Mouse (Mus musculus) embryonic fibroblast, embryonic 13.5 days (primary cell): Measurements from ENCODE around the gene 4933402D24Rik. TPM values are rescaled to one million over a fixed set of nuclear protein-coding genes. Genes with fewer than 3 reads are reported as not detected.
A peak's percentile ranks its signal among the peaks of the same experiment; 100 is the strongest.

Experiments
- H3K27ac ChIP-seq: 2 replicates; pipeline ENCODE4 v1.5.1; 2012; ENCODE audit warnings: low read length, control low read depth, inconsistent platforms; ENCODE audit not compliant: insufficient read depth
- H3K4me1 ChIP-seq: 2 replicates; pipeline ENCODE4 v1.6.1; 2011; ENCODE audit warnings: low read length; ENCODE audit not compliant: control insufficient read depth, insufficient read depth
- H3K4me3 ChIP-seq: 2 replicates; pipeline ENCODE4 v1.5.1; 2011; ENCODE audit warnings: mild to moderate bottlenecking, control low read depth, low read length; ENCODE audit not compliant: insufficient read depth
- CTCF ChIP-seq: IDR thresholded peaks from 2 replicates; pipeline ENCODE4 v1.5.1; 2011; ENCODE audit warnings: mild to moderate bottlenecking, control low read depth, low read length, moderate library complexity, borderline replicate concordance; ENCODE audit not compliant: insufficient read depth
- POLR2A ChIP-seq: IDR thresholded peaks from 2 replicates; pipeline ENCODE4 v1.6.1; 2011; ENCODE audit warnings: low read depth, mild to moderate bottlenecking, control low read depth, low read length, moderate library complexity
- polyA plus RNA-seq: library from polyadenylated mRNA; stranded (reverse); fragments of >200 nt; gene quantifications from 2 replicates; pipeline ENCODE4 v1.2.4, GENCODE M21; 2011; ENCODE audit warnings: low read depth; ENCODE audit not compliant: missing spikeins, insufficient read length

The 4933402D24Rik gene
- not detected in 2 replicates for polyA plus RNA-seq

DNA sequence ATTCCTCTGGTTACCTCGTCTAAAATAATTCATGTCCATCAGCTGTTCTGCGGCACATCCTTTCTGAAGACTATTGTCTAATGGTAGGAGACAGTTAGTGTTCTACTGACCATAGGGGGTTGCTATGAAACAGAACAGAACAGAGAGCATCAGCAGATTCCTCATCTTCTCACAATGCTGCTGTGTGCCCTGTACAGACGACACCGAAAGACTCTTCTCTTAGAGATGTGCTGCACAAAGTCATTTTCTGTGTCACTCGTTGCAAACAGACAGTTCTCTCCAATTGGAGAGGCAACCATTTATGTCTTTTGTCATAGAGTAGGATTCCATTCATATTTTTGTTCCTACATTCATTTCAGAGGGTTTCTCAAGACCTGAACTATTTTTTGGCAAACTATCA lies at the start of gene 4933402D24Rik:
Gene 4933402D24Rik (minus strand): TSS at position 101 of the 400 bp plus-strand sequence.
- H3K4me1 ChIP-seq = peaks cover 24% of the 10 kb centered on the region
- no peak for TF ChIP-seq POLR2A
- H3K27ac ChIP-seq = no peak within 1 kb of the TSS; the same call in 1 of the 2 replicates
- no peak within 1 kb of the TSS for H3K4me3 ChIP-seq

DNA sequence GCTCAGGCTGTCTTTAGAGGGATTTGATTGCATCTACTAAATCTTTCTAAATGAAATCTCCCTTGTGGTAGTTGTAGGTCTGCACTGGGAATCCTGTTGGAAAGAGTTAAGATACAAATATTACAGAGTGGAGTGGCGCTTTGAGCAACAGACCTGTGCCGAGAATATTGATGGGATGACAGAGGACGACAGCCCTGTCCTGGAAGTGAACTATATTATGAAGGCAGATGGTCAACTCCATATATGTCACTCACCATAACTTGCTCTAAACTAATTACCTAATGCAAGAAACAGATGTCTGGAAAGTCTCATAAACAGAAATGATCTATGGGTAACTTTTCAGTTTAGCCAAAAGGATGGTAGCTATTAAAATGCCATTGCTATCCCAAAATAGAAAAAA lies 39.5 kb upstream of the 4933402D24Rik start:
- H3K4me3 ChIP-seq = no peak overlapping the region

DNA sequence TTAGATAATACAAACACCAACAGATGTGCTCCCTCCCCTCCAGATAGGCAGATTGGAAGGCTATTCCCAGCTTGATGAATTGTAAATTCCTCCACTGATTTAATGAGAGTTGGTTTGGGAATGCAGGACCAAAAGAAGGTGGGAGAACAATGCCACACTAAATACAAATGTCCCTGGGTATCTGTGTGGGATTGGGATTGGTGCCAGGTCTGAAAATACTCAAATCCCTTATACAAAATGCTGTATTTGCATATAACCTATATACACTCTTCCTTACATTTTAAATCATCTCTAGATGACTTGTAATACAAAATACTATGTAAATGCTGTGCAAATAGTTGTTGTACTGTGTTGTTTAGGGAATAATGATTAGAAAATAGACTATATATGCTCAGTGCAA lies 36.0 kb upstream of the 4933402D24Rik start:
- Histone ChIP-seq H3K4me3 (no peak overlapping the region), H3K27ac (no peak overlapping the region), H3K4me1 (no peaks in the 10 kb centered on the region)
- no peak for TF ChIP-seq POLR2A
- TF ChIP-seq CTCF = no peak

More for the DNA sequence above, 39.5 kb upstream of the 4933402D24Rik start:
- Histone ChIP-seq H3K27ac (no peak overlapping the region), H3K4me1 (no peaks in the 10 kb centered on the region)
- TF ChIP-seq CTCF = no peak
- no peak for TF ChIP-seq POLR2A

DNA sequence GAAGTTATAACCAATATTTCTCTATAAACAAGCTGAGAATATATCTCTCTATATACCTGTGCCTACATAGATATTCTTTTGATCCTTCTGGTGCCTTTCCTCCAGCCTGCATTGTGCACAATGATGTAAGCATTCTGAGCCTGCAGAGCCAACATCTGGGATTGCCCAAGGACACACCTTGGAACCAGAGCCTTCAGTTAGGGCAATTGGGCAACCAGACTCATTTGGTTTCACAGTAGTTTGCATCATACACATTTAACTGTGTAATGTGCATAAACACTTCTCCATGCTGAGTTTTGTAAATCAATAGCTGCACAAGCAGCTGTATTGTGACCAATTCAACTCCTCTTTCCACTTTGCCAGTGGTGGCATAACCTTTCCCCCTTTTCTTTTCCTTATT lies 25.3 kb upstream of the 4933402D24Rik start:
- TF ChIP-seq POLR2A (no peak), CTCF (no peak)
- Histone ChIP-seq H3K4me3 (no peak overlapping the region), H3K4me1 (no peaks in the 10 kb centered on the region), H3K27ac (no peak overlapping the region)

DNA sequence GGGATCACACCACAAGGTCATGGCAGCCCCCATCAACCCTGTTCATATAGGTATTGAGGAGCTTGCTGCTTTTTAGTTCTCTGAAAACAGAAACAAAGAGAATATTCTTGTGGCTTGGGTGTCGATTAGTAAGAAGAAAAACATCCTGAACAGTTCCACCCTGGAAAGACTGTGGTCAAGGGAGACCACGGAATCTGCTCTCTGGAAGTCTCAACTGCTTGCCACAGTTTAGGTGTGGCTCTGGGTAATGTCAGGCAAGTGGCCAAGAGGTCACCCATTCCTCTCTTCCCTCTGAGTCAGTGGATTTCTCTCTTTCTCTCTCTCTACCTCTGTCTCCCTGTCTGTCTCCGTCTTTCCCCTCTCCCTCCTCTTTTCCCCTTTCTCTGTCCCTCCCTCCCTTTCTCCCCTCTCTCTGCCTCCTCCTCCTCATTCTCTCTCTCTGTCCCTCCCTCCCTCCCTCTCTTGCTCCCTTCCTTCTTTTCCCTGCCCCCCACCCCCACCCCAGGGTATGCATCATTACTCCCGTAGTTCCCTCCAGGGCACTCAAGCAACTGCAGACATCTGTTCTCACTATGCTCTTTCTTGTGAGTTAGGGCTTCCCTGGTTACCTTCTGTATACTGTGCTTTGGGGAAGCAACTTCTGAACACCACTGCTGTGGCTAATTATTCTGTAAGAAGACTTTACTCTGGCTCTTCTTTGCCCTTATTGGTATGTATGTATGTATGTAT lies 8.0 kb upstream of the 4933402D24Rik start:
- TF ChIP-seq CTCF (no peak), POLR2A (no peak)
- H3K4me1 ChIP-seq = peaks cover 11% of the 10 kb centered on the region
- H3K4me3 ChIP-seq = no peak overlapping the region

DNA sequence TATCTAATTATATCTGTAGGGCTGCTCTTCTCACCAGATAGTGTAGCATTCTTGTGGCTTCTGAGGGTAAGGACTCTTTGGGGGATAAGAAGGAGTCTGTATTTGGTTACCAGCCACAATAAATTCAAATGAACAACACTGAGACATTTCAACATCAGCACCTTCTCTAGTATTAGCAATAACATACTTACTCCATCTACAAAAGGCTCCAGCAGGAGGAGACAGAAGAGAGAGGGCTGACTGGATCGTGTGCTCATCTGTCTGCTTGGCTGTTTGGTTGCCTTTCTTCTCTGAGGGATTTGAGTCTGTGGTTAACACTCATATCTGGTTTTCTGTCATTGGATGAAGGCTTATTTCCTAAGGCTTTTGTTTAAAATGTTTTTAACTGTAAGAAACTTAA lies 7.3 kb upstream of the 4933402D24Rik start:
- H3K27ac ChIP-seq = peak overlapping the region; percentile 94
- TF ChIP-seq POLR2A (no peak), CTCF (no peak)

More for the DNA sequence above, 8.0 kb upstream of the 4933402D24Rik start:
- peak overlapping the region; percentile 94 for H3K27ac ChIP-seq

DNA sequence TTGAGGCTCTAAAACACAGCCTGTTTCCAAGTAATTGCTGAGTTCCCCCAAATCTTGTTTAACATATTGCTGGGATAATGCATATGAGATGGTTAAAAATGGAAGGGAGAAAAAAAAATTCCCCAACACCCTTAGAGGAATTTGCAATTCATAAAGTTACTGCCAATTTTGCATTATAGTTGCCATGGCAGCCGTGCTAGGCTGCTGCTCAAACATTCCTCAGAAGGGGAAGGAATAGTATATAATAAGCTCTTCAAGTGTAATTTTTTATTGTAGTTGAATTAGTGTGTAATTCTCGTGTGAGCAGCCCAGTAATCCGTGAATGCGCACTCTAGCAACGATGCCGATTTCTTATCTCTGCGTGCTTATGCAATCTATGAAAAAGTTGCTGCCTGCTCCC lies 1.2 kb upstream of the 4933402D24Rik start:
- H3K4me1 ChIP-seq = peaks cover 23% of the 10 kb centered on the region
- TF ChIP-seq CTCF (no peak), POLR2A (no peak)

More for the DNA sequence above, 7.3 kb upstream of the 4933402D24Rik start:
- peaks cover 11% of the 10 kb centered on the region for H3K4me1 ChIP-seq
- no peak overlapping the region for H3K4me3 ChIP-seq

DNA sequence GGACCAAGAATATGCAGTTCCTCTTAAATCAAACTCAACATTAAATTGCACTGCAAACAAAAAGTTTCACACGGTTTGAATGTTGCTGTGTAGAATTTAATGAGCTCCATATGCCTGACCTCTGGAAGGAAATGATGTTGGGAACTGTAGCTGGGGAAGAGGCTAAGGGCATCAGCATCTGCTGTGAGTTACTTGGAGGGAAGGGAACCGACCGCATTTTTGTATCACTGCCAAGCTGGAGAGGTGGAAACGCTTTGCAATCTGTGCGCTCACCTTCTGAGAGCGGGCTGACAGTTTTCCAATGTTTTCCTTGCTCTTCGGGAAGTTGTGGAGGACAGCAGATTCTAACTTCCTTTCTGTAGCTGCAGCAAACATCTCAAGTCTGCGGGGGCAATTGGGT lies 955 bp downstream of the 4933402D24Rik start:
- peaks cover 24% of the 10 kb centered on the region for H3K4me1 ChIP-seq
- H3K4me3 ChIP-seq = no peak overlapping the region
- peak overlapping the region; percentile 35; the same call in 1 of the 2 replicates for H3K27ac ChIP-seq
- no peak for TF ChIP-seq POLR2A
- no peak for TF ChIP-seq CTCF

More for the DNA sequence above, 1.2 kb upstream of the 4933402D24Rik start:
- H3K4me3 ChIP-seq = no peak overlapping the region
- H3K27ac ChIP-seq = no peak overlapping the region

DNA sequence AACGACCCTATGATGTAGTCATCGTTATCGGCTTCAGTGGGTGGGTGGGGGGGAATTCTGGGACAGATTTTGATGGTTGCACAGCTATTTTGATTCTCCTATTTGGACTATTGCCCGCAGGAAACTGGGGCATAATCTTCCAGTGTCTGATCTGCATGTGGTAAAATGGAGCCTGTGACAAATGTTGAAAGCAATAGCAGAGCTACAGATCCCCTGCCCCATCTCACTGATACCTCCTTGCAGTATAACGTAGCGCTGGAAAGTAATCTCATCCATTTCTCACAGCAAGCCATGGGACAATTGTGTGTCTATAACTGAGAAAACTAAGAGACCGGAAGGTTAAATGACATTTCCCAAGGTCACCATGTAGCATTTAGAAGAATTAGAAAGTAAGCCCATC lies 4.7 kb downstream of the 4933402D24Rik start:
- TF ChIP-seq CTCF = no peak
- no peak for TF ChIP-seq POLR2A
- H3K4me3 ChIP-seq = no peak overlapping the region
- H3K27ac ChIP-seq = no peak overlapping the region
- H3K4me1 ChIP-seq = peaks cover 15% of the 10 kb centered on the region

DNA sequence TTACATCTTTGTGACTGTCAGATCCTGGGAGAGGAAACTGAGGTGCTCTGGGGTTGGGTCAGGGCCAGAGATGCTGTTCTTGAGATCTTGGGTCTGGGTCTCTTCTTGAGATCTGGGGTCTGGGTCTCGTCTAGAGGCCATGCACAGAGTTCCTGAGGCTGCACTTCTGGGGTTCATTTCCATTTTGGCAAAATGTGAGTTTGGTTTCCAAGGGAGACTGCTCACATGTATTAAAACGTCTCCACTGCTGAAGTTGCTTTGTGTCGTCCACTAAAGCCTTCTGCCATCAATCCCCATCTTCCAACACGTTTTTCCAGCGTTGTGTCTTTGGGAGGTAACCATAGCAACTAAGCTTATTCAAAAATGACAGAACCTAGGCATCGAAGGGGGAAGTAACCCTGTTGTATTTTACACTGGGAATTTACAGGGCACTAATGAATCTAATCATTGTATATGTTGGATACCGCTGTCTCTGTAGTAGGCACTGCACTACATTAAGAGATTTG lies 5.1 kb downstream of the 4933402D24Rik start:
- peaks cover 12% of the 10 kb centered on the region for H3K4me1 ChIP-seq
- H3K27ac ChIP-seq = no peak overlapping the region
- no peak for TF ChIP-seq POLR2A
- H3K4me3 ChIP-seq = no peak overlapping the region
